Mouse (Mus musculus) embryonic facial prominence, embryonic 13.5 days (tissue): ENCODE data around the gene Zfp462. TPM values are rescaled to one million over a fixed set of nuclear protein-coding genes. Genes with fewer than 3 reads are reported as not detected.

Source experiments
- ATAC-seq: fragments of 200-750 bp; cut with Nextera tagmentation; 2 replicates; pipeline ENCODE4 v1.8.0; 2017; ENCODE audit warnings: low read depth; ENCODE audit not compliant: insufficient number of reproducible peaks, insufficient read depth, low FRiP score, low TSS enrichment
- H3K27ac ChIP-seq: fragments of 300-500 bp; sonication (generic); 2 replicates; pipeline ENCODE4 v1.5.1; 2015; ENCODE audit warnings: moderate library complexity, mild to moderate bottlenecking, inconsistent platforms
- H3K27me3 ChIP-seq: fragments of 300-500 bp; sonication (generic); 2 replicates; pipeline ENCODE4 v1.6.1; 2015; ENCODE audit warnings: mild to moderate bottlenecking, inconsistent platforms
- H3K36me3 ChIP-seq: fragments of 300-500 bp; sonication (generic); 2 replicates; pipeline ENCODE4 v1.6.1; 2015; ENCODE audit warnings: mild to moderate bottlenecking, inconsistent platforms
- H3K4me1 ChIP-seq: fragments of 300-500 bp; sonication (generic); 2 replicates; pipeline ENCODE4 v1.6.1; 2015; ENCODE audit warnings: inconsistent platforms
- H3K4me2 ChIP-seq: fragments of 300-500 bp; sonication (generic); 2 replicates; pipeline ENCODE4 v1.6.1; 2015; ENCODE audit warnings: moderate library complexity, mild to moderate bottlenecking, inconsistent platforms
- H3K4me3 ChIP-seq: fragments of 300-500 bp; sonication (generic); 2 replicates; pipeline ENCODE4 v1.5.1; 2015; ENCODE audit warnings: mild to moderate bottlenecking, inconsistent platforms
- H3K9ac ChIP-seq: fragments of 300-500 bp; sonication (generic); 2 replicates; pipeline ENCODE4 v1.6.1; 2015; ENCODE audit warnings: mild to moderate bottlenecking, inconsistent platforms
- H3K9me3 ChIP-seq: fragments of 300-500 bp; sonication (generic); 2 replicates; pipeline ENCODE4 v1.6.1; 2016; ENCODE audit warnings: inconsistent platforms
- WGBS: fragments of 180-500 bp; shearing (Covaris S2); methylation state at CpG from one replicate; pipeline ENCODE4 v1.1.7; 2015; ENCODE audit warnings: mixed read lengths; 5-methylcytosine and 5-hydroxymethylcytosine counted together
- polyA plus RNA-seq: library from polyadenylated mRNA; unstranded; fragments of >200 nt; fragmentation: Nextera tagmentation; extraction: Ambion mirVana; gene quantifications from 2 replicates; pipeline ENCODE4 v1.2.1, GENCODE M21; 2015

The Zfp462 gene
- polyA plus RNA-seq, 1 experiment from 2014 or later = 9.0 TPM

DNA sequence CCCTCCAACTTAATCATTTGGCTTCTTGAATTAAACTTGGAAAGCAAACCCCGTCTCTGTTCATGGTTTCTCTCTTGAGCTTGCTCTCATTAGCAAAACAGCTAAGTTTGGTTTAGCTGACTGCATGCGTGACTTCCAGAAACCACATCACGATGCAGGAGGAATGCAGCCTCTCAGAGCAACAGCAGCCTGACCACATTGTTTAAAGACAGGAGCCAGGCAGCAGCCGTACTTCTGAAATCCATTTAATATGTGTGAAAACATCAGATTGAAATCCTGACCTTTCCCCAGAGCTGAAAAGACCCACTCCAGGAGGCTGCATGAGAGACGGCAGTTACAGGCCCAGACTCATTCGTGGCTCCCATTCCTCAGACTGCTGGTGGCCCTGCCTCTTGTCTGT lies 144.1 kb downstream of the Zfp462 start:
- H3K4me3 ChIP-seq = no peak overlapping the region
- H3K27me3 ChIP-seq = no peaks in the 10 kb centered on the region
- 0 out of 2 replicates have a peak overlapping the region, but pooled peaks have one; percentile 4 for H3K9ac ChIP-seq
- 17% methylated on average over 6 of the region's 6 CpGs for WGBS
- peaks cover 5% of the 10 kb centered on the region for H3K36me3 ChIP-seq
- ATAC-seq = 0 out of 2 replicates have a peak, but pooled peaks have one; percentile 26
- no peak overlapping the region for H3K4me2 ChIP-seq
- H3K4me1 ChIP-seq = peaks cover 19% of the 10 kb centered on the region
- H3K27ac ChIP-seq = peak overlapping the region; percentile 5; the same call in 1 of the 2 replicates
- no peaks in the 10 kb centered on the region for H3K9me3 ChIP-seq

DNA sequence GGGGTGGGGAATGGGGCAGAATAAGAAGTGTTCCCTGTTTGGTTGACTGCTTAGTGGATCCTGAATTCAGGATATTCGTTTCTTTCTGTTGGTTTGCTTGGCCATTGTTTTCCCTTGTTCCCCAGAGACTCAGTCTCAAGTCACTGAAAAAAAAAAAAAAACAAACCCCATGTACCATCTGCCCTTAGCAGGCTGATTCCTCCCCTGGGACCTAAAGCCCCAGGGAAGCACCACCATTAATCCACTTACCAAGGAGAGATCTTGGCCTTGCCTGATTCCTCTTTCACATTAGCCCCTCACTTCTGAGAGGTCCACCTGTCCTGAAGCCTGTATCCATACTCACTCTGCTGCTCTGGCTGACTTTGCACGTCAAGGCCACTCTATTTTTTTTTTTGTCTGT lies 152.3 kb downstream of the Zfp462 start:
- Histone ChIP-seq H3K4me2 (no peak overlapping the region), H3K27me3 (no peaks in the 10 kb centered on the region), H3K9ac (no peak overlapping the region), H3K36me3 (no peaks in the 10 kb centered on the region), H3K27ac (no peak overlapping the region), H3K4me1 (peaks cover 6% of the 10 kb centered on the region), H3K4me3 (no peak overlapping the region), H3K9me3 (no peaks in the 10 kb centered on the region)
- ATAC-seq = no peak
- WGBS = 38% methylated on average over 2 of the region's 2 CpGs

GRCm38 (mm10) chr4:55098366-55098765 lies 153.5 kb downstream of the Zfp462 start:
- Histone ChIP-seq H3K4me2 (no peak overlapping the region), H3K9me3 (no peaks in the 10 kb centered on the region), H3K4me3 (no peak overlapping the region), H3K4me1 (peaks cover 6% of the 10 kb centered on the region), H3K9ac (no peak overlapping the region), H3K27ac (no peak overlapping the region), H3K36me3 (no peaks in the 10 kb centered on the region), H3K27me3 (no peaks in the 10 kb centered on the region)
- WGBS = 58% methylated on average over 6 of the region's 6 CpGs
- ATAC-seq = no peak

DNA sequence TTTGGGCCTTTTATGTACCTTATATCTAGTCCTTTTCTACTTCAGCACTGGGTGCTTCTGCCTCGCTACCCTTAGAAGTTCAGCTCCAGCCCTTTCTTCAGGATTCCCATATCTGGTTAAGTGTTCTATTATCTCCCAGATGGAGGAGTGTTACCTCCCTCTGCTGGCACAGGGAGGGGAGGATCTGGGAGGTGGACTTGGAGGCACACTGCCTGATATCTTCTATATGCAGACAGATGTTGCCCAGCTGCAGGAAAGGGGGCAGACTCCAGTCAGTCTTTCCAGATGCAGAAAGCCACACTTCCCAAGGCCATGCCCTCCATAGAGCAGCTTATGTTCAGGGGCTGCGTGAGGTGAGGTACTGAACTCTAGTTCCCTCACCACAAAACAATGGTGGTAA lies 156.0 kb downstream of the Zfp462 start:
- no peaks in the 10 kb centered on the region for H3K36me3 ChIP-seq
- no peak overlapping the region for H3K4me3 ChIP-seq
- no peaks in the 10 kb centered on the region for H3K27me3 ChIP-seq
- H3K9me3 ChIP-seq = no peaks in the 10 kb centered on the region
- no peak overlapping the region for H3K27ac ChIP-seq
- no peak overlapping the region for H3K9ac ChIP-seq
- ATAC-seq = no peak
- H3K4me1 ChIP-seq = peaks cover 6% of the 10 kb centered on the region
- no peak overlapping the region for H3K4me2 ChIP-seq
- WGBS = 51% methylated on average over 2 of the region's 2 CpGs

DNA sequence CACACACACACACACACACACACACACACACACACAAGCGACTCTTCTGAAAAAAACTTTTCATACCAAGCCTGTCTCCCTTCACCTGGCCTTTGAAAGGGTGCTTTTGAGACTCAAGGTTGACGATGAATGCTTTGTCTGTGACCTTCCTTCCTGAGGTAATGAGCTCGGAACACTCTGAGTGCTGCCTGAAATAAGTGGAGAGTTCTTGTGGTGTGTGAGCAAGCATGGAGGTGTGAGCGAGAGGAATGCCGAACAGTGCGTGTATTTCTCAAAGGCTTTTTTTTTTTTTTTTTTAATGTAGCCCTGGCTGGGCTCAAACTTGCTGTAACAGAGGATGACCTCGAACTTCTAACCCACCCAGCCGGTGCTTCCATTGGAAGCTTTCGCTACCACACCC lies 156.8 kb downstream of the Zfp462 start:
- no peak overlapping the region for H3K27ac ChIP-seq
- H3K4me2 ChIP-seq = no peak overlapping the region
- H3K9me3 ChIP-seq = no peaks in the 10 kb centered on the region
- peaks cover 6% of the 10 kb centered on the region for H3K4me1 ChIP-seq
- no peaks in the 10 kb centered on the region for H3K36me3 ChIP-seq
- no peak for ATAC-seq
- H3K27me3 ChIP-seq = no peaks in the 10 kb centered on the region
- no peak overlapping the region for H3K4me3 ChIP-seq
- no peak overlapping the region for H3K9ac ChIP-seq
- WGBS = 85% methylated on average over 9 of the region's 9 CpGs

DNA sequence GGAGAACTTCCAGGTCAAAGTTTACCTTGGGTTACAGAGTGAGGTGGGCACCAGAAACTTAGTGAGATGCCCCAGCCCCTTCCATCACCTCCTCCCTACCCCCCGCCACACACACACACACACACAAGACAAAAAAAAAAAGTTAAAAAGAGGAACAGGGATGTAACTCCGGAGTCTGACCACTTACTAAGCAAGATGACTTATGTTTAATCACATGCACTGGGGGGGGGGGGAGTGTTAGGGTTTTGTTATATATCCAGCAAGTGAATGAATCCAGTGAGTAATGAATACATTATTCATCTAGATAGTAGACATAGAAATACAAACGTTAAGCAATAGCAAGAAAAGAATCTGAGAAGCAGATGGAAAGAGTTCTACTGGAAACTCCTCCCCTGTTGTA lies 157.5 kb downstream of the Zfp462 start:
- Histone ChIP-seq H3K27me3 (no peaks in the 10 kb centered on the region), H3K9ac (no peak overlapping the region), H3K4me1 (peaks cover 6% of the 10 kb centered on the region), H3K4me3 (no peak overlapping the region), H3K4me2 (no peak overlapping the region), H3K27ac (no peak overlapping the region), H3K36me3 (no peaks in the 10 kb centered on the region), H3K9me3 (no peaks in the 10 kb centered on the region)
- ATAC-seq = no peak
- WGBS = 94% methylated on average over 3 of the region's 3 CpGs

DNA sequence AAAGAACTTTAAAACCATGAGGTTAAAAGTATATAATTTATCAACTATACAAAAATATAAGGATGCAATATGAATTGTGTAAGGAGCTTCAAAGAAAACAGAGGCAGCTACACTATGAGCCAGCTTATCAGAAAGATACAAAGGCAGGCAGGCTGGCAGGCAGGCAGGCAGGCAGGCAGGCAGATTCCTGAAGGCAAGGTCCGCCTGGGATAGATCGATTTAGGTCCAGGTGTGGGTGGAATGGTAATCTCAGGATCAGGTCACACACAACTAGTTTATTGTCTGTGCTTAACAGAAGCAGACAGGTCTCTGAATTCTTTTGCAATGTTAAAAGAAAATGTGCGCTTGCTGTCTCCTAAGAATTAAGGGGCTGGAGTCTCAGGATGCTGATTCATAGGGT lies 158.7 kb downstream of the Zfp462 start:
- H3K4me2 ChIP-seq = no peak overlapping the region
- H3K36me3 ChIP-seq = no peaks in the 10 kb centered on the region
- no peaks in the 10 kb centered on the region for H3K27me3 ChIP-seq
- no peak overlapping the region for H3K4me3 ChIP-seq
- ATAC-seq = no peak
- peaks cover 6% of the 10 kb centered on the region for H3K4me1 ChIP-seq
- WGBS = 60% methylated on average over 3 of the region's 3 CpGs
- H3K9me3 ChIP-seq = no peaks in the 10 kb centered on the region
- no peak overlapping the region for H3K9ac ChIP-seq
- no peak overlapping the region for H3K27ac ChIP-seq

DNA sequence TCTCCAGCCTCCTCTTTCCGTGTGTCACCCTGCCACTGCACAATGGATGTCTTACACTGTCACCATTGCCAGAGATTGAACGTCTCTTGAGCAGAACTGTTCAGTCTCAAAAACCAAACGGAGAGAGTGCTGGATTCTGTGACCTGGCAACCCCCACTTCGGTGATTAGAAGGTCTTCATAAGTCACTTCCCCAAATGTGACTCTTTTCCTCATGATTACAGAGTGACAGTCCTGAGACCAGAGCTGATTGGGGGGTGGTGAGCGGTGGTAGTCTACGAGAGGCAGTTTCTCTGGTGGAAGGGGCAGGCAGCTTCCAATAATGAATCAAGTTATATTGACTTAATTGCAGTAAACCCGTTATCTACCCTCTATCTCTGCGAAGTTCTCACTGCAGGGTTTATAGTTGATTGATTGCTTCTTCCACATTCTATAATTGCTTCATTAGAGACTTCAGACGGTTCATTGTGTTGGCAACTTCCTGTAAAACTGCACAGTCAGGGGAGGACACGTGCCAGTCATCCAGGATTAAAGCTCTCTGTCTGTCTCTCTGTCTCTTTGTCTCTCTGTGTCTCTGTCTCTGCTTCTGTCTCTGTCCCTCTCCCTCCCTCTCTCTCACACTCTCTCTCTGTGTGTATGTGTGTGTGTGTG lies 173.1 kb downstream of the Zfp462 start:
- no peak for ATAC-seq

GRCm38 (mm10) chr4:55121126-55121525 lies 176.3 kb downstream of the Zfp462 start:
- Histone ChIP-seq H3K4me2 (no peak overlapping the region), H3K27me3 (no peaks in the 10 kb centered on the region), H3K36me3 (no peaks in the 10 kb centered on the region), H3K4me3 (no peak overlapping the region), H3K4me1 (peaks cover 5% of the 10 kb centered on the region; the same call in 1 of the 2 replicates), H3K9me3 (no peaks in the 10 kb centered on the region), H3K27ac (no peak overlapping the region), H3K9ac (no peak overlapping the region)
- ATAC-seq = no peak
- WGBS = 76% methylated on average over 2 of the region's 2 CpGs

More for the DNA sequence above, 173.1 kb downstream of the Zfp462 start:
- no peaks in the 10 kb centered on the region for H3K9me3 ChIP-seq
- no peak overlapping the region for H3K9ac ChIP-seq
- H3K4me1 ChIP-seq = no peaks in the 10 kb centered on the region
- WGBS = 63% methylated on average over 10 of the region's 10 CpGs
- no peaks in the 10 kb centered on the region for H3K36me3 ChIP-seq
- no peak overlapping the region for H3K27ac ChIP-seq
- H3K4me2 ChIP-seq = no peak overlapping the region
- no peaks in the 10 kb centered on the region for H3K27me3 ChIP-seq
- H3K4me3 ChIP-seq = no peak overlapping the region

DNA sequence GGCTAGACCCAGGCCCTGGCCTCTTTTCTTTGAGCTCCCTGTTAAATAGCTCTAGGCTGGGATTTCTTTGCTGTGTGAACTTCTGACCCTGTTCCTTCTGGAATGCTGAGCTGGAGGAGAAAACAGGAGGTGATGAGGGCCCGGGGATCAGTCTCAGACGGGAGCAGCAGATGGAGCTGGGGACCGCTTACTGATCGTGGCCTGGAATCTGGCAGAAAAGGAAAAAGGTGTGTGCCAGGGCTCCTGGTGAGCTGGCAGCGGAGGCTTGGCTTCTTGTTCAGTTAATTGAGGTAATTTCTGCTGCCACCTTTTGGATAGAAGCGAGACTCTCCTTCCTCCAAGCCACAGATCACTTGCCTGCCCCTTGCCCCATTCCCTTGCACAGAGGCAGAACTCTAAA lies 177.1 kb downstream of the Zfp462 start:
- WGBS = 43% methylated on average over 6 of the region's 6 CpGs
- no peak overlapping the region for H3K4me2 ChIP-seq

GRCm38 (mm10) chr4:55124126-55124525 lies 179.3 kb downstream of the Zfp462 start:
- no peak for ATAC-seq
- Histone ChIP-seq H3K27ac (no peak overlapping the region), H3K4me2 (no peak overlapping the region), H3K36me3 (no peaks in the 10 kb centered on the region), H3K4me3 (no peak overlapping the region), H3K9ac (no peak overlapping the region), H3K4me1 (peaks cover 5% of the 10 kb centered on the region; the same call in 1 of the 2 replicates), H3K27me3 (no peaks in the 10 kb centered on the region), H3K9me3 (no peaks in the 10 kb centered on the region)
- WGBS = 92% methylated on average over 3 of the region's 3 CpGs

More for the DNA sequence above, 177.1 kb downstream of the Zfp462 start:
- H3K36me3 ChIP-seq = no peaks in the 10 kb centered on the region
- no peak overlapping the region for H3K9ac ChIP-seq
- peaks cover 5% of the 10 kb centered on the region; the same call in 1 of the 2 replicates for H3K4me1 ChIP-seq
- no peaks in the 10 kb centered on the region for H3K9me3 ChIP-seq
- H3K27ac ChIP-seq = no peak overlapping the region
- H3K4me3 ChIP-seq = no peak overlapping the region
- no peaks in the 10 kb centered on the region for H3K27me3 ChIP-seq
- no peak for ATAC-seq

GRCm38 (mm10) chr4:55125048-55125737 lies 180.3 kb downstream of the Zfp462 start:
- peaks cover 5% of the 10 kb centered on the region; the same call in 1 of the 2 replicates for H3K4me1 ChIP-seq
- no peaks in the 10 kb centered on the region for H3K9me3 ChIP-seq
- H3K27me3 ChIP-seq = no peaks in the 10 kb centered on the region
- H3K36me3 ChIP-seq = no peaks in the 10 kb centered on the region
- H3K4me2 ChIP-seq = no peak overlapping the region; the same call in 1 of the 2 replicates
- H3K9ac ChIP-seq = no peak overlapping the region
- ATAC-seq = no peak
- WGBS = 52% methylated on average over 11 of the region's 11 CpGs
- no peak overlapping the region for H3K4me3 ChIP-seq
- H3K27ac ChIP-seq = no peak overlapping the region
